Mouse (Mus musculus) left cerebral cortex, postnatal 10 days (tissue): ENCODE measurements around the gene Nom1. TPM values are rescaled to one million over a fixed set of nuclear protein-coding genes. Genes with fewer than 3 reads are reported as not detected.

ENCODE experiments used
- DNase-seq, 2 experiments: peaks; one replicate each; pipeline ENCODE4 v3.0.0; 2021 to 2022; ENCODE audit warnings: low spot score in 2 of 2, mixed read lengths in 1 of 2; ENCODE audit errors: extremely low spot score in 1 of 2
- intact Hi-C: fragments of 180-260 bp; cut with DNase I; formaldehyde crosslinking; loops from one replicate; pipeline ENCODE4 v1.15.1; 2025
- total RNA-seq, 2 experiments: library from RNA; stranded (reverse); gene quantifications; 2 replicates each; pipeline ENCODE4 v1.2.3; 2021

Gene Nom1
- total RNA-seq, 2 experiments from 2014 or later, result 19.8 to 22.8 TPM

GRCm38 (mm10) chr5:29487321-29487720 lies 52.9 kb downstream of the Nom1 start:
- DNase-seq, result no peak
- intact Hi-C loops, result no loop called here

GRCm38 (mm10) chr5:29507013-29507412 lies 72.5 kb downstream of the Nom1 start:
- no peak for DNase-seq
- intact Hi-C loops, result no loop called here

Other genes starting within 250 kb of the Nom1 start
- gene Rnf32, start 238.7 kb upstream of the Nom1 start, total RNA-seq, result 10 to 100 TPM; 15.7 to 18.7 TPM
- 10 to 100 TPM; 40.6 to 42.0 TPM for gene Lmbr1, start 56.3 kb upstream of the Nom1 start, total RNA-seq
- not detected for gene Mnx1, start 43.8 kb downstream of the Nom1 start, total RNA-seq
- gene Ube3c, start 134.6 kb downstream of the Nom1 start, total RNA-seq, result 10 to 100 TPM; 87.2 to 91.0 TPM